Mouse (Mus musculus): ENCODE measurements around the gene Cux2.

The Cux2 gene

GRCm38 (mm10) chr5:121922942-121923826 lies 126.7 kb downstream of the Cux2 start:
- no peak for DNase-seq (ENCODE audit: low read depth, low spot score)

- DNase-seq (ENCODE audit: low read depth, low spot score): no peak
Observed at GRCm38 (mm10) chr5:121919216-121919615, 130.7 kb downstream of the Cux2 start.

- no peak for DNase-seq (ENCODE audit: low read depth, low spot score)
Observed at GRCm38 (mm10) chr5:121916813-121917212, 133.1 kb downstream of the Cux2 start.

- DNase-seq (ENCODE audit: low read depth, low spot score): no peak
Observed at GRCm38 (mm10) chr5:121913999-121914398, 135.9 kb downstream of the Cux2 start.

GRCm38 (mm10) chr5:121909226-121909985 lies 140.5 kb downstream of the Cux2 start:
- DNase-seq (ENCODE audit: low read depth, low spot score): no peak

- no peak for DNase-seq (ENCODE audit: low read depth, low spot score)
Observed at GRCm38 (mm10) chr5:121905671-121906070, 144.2 kb downstream of the Cux2 start.

GRCm38 (mm10) chr5:121904799-121905198 lies 145.1 kb downstream of the Cux2 start:
- DNase-seq (ENCODE audit: low read depth, low spot score): no peak

GRCm38 (mm10) chr5:121902809-121903745 lies 146.8 kb downstream of the Cux2 start:
- no peak for DNase-seq (ENCODE audit: low read depth, low spot score)

GRCm38 (mm10) chr5:121895117-121895756 lies 154.7 kb downstream of the Cux2 start:
- no peak for DNase-seq (ENCODE audit: low read depth, low spot score)

- DNase-seq (ENCODE audit: low read depth, low spot score): no peak
Observed at GRCm38 (mm10) chr5:121894647-121895046, 155.3 kb downstream of the Cux2 start.

GRCm38 (mm10) chr5:121893581-121893980 lies 156.3 kb downstream of the Cux2 start:
- DNase-seq (ENCODE audit: low read depth, low spot score): no peak

GRCm38 (mm10) chr5:121892281-121892680 lies 157.6 kb downstream of the Cux2 start:
- DNase-seq (ENCODE audit: low read depth, low spot score): no peak

GRCm38 (mm10) chr5:121890925-121891324 lies 159.0 kb downstream of the Cux2 start:
- no peak for DNase-seq (ENCODE audit: low read depth, low spot score)

- DNase-seq (ENCODE audit: low read depth, low spot score): no peak
Observed at GRCm38 (mm10) chr5:121889819-121890362, 160.0 kb downstream of the Cux2 start.

GRCm38 (mm10) chr5:121889375-121889774 lies 160.5 kb downstream of the Cux2 start:
- no peak for DNase-seq (ENCODE audit: low read depth, low spot score)

GRCm38 (mm10) chr5:121883356-121883755 lies 166.5 kb downstream of the Cux2 start:
- no peak for DNase-seq (ENCODE audit: low read depth, low spot score)

GRCm38 (mm10) chr5:121879211-121879610 lies 170.7 kb downstream of the Cux2 start:
- DNase-seq (ENCODE audit: low read depth, low spot score): peak; percentile 71

- DNase-seq (ENCODE audit: low read depth, low spot score): no peak
Observed at GRCm38 (mm10) chr5:121878703-121879102, 171.2 kb downstream of the Cux2 start.

GRCm38 (mm10) chr5:121876901-121877300 lies 173.0 kb downstream of the Cux2 start:
- no peak for DNase-seq (ENCODE audit: low read depth, low spot score)

- DNase-seq (ENCODE audit: low read depth, low spot score): no peak
Observed at GRCm38 (mm10) chr5:121875041-121875440, 174.9 kb downstream of the Cux2 start.

GRCm38 (mm10) chr5:121872158-121872557 lies 177.7 kb downstream of the Cux2 start:
- peak; percentile 69 for DNase-seq (ENCODE audit: low read depth, low spot score)

Data from WW6 (cell line).